Mouse (Mus musculus) erythroid progenitor cell, adult 5-6 weeks (primary cell): Measurements from ENCODE around the gene Cxcl2. TPM values are rescaled to one million over a fixed set of nuclear protein-coding genes. Genes with fewer than 3 reads are reported as not detected.

Experiments
- ATAC-seq: replicated peaks from 2 replicates; pipeline ENCODE4 v1.8.0; 2016; ENCODE audit warnings: moderate number of reproducible peaks, mild to moderate bottlenecking, moderate TSS enrichment, inconsistent platforms; ENCODE audit not compliant: poor library complexity, low FRiP score, severe bottlenecking
- total RNA-seq, 2 experiments: library from RNA; stranded (forward) in 1 of 2; stranded (reverse) in 1 of 2; fragments of 150-400 nt in 1 of 2; fragments of 186-747, 209-891 nt in 1 of 2; gene quantifications; 2 replicates each; pipeline versions ENCODE4 v1.2.3 to v1.2.4; 2015 to 2017; ENCODE audit warnings: low replicate concordance in 2 of 2

Gene Cxcl2
- total RNA-seq (2015; ENCODE audit: low replicate concordance) (2.9 TPM in 1 of 2 replicates, not detected in the other), total RNA-seq (2017; ENCODE audit: low replicate concordance) (1.1 TPM in 1 of 2 replicates, not detected in the other)

- ATAC-seq = no peak
These were observed at the start of gene Cxcl2 for GRCm38 (mm10) chr5:90903339-90904020. Gene Cxcl2 (plus strand): TSS chr5:90903871.

DNA sequence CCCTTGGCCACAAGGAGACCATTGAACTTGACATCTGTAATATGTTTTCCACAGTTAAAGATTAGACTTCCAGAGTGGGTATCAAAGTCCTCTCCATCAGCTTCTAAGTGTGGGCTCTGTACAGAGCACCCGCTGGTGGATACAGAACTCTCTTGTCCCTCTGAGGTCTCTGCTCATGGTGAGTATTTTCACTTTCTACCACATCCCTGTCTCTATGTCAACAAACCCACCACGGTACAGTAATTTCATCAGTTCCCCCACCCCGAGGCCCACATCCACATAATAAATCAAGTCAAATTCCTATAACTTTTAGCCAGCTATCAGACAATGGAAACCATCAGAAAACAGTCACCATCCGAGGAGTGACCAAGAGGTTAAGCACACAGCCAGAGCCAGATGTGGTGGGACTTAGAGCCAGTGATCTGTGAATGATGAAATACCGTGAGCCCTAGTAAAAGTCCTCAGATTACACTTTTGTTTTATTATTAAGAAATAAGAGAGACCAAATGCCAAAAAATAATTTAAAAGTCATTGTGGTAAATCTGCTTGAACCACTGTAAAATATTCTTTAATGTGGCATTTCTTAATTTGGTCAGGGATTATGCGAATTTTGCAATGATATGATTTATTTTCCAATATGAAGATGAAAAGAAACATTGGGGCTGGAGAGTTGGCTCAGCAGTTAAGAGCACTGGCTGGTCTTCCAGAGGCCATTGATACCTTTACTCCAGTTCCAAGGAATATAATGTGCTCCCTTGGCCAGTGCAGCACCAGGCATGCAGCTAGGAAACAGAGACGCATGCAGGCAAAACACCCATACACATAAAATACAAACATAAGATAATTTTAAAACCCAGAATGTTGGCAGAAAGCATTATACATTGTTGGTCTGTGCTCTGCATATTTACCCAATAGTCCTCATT lies 48.1 kb upstream of the Cxcl2 start:
- no peak for ATAC-seq

DNA sequence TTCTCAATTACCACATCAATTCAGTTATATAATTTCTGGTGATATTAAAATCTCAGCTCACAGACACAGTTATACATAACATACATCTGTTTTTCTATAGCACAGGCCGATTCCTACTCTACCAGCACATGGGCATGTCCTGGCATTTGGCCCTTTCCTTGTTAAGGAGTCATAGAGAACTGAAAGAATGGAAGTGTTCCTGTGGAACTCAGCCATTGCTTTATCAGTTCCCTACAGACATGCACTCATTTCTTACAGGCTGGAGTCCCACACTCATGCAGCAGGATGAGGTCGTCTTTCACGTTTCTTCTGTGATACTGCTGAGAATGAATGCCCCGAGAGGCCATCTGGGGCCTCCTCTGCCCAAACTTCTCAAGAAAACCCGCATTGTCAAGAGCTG lies 46.2 kb upstream of the Cxcl2 start:
- no peak for ATAC-seq

DNA sequence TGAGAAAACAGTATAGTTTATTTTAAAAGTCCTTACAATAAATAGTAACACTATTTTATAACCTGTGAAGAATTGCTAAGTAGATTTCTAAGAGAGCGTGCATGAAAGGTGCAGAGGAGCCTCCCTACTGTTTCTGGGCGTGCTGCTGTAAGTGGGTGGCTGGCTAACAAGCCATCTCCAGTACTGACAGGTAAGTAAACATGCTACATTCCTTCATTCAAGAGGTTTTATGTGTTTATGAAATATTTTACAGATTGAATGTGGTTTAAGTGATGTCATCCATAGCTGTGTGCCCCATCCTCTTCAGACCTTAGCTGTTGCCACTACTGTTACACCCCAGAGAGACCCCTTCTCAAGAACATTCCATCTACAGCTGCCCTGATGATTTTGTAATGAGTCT lies 45.2 kb upstream of the Cxcl2 start:
- no peak for ATAC-seq

DNA sequence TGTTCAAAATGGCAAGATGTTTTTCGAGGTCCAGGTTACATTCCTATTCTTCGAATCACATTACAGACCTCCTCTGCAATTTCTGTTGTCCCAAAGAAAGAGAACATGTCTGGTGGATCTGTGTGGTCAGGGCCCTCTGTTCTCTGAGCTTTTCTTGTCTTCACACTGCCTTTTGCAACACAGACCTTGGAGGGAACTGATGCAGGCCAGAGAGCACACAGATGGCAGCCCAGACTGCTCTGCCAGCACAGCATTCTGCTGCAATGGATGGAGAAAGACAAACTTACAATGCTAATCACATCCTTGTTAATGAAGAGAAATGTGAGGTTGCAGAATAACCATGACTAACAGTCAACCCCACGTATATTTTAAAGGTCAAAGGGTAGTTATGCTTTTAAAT lies 44.6 kb upstream of the Cxcl2 start:
- no peak for ATAC-seq

DNA sequence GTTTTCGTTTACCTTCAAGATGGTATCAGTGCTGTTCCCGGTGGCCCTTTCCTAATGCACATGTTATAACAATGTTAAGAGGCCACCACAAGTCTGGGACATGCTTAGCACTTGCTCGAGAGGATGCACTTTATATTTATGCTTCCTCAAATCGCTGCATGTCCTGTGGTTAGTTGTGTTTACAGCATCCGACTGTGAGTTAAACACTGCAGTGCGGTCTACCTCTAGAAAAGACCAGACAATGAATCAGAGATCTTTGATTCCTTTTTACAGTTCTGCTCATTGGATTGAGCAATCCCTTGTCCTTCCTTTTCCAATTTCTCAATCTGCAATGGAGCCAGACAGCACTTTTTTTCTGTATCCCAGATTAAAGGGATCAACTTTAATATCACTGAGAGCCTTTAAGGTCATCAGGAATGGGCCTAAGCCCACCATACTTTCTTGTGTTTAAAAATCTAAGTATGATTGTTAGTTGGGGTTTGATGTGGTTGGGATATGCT lies 41.7 kb upstream of the Cxcl2 start:
- no peak for ATAC-seq

GRCm38 (mm10) chr5:90866770-90867169 lies 36.9 kb upstream of the Cxcl2 start:
- ATAC-seq = no peak

- ATAC-seq = no peak
These were observed 31.3 kb upstream of the Cxcl2 start for GRCm38 (mm10) chr5:90872377-90872776.

DNA sequence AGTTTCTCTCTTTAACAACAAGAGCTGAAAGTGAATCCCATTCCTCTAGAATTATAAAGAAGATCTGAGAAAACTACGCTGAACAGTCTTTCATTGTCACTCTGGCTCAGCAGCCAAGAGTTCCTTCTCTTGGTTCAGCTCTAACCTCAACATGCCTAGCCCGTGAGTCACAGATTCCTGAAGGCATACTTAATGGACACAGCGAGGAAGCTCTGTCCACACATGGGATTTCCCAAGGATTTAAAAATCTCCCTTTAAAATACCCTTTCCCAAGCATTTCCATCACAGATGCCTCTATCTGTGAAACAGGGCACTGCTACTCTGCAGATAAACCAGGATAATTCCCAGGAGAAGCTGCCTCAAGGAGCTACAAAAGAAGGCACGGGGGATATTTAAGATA lies 27.6 kb upstream of the Cxcl2 start:
- ATAC-seq = no peak

DNA sequence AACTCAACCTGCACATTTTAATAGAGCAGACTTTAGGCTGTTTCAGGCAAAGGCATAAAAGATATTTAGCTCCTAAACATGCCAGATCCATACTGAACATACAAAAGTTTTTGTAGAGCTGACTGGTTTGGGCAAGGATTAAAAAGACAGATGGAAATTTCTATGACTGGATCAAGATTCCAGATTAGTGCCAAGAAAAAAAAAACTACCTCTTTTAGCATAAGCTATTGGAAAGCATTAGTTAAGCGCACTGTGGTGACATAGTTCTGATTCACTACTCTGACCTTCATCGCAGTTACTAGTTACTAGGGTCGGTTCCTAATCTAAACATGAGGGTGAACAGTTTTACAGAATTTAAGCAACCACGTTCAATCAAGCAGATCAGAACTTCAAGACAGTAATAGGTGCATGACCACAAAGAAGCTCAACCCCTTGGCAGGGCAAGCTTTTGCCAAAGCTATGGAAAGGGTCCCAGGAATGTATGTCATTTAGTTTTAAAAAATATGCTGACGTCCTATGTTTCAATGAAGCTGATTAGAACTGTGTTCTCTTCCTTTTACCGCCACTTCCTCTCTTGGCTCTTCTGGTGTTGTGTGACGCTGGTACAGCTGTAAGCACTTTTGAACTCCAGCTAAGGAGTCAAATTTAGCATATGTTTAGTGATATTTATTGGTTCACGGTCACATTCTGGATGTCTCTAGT lies 27.0 kb upstream of the Cxcl2 start:
- no peak for ATAC-seq

- no peak for ATAC-seq
These were observed 26.5 kb upstream of the Cxcl2 start for GRCm38 (mm10) chr5:90877173-90877512.

DNA sequence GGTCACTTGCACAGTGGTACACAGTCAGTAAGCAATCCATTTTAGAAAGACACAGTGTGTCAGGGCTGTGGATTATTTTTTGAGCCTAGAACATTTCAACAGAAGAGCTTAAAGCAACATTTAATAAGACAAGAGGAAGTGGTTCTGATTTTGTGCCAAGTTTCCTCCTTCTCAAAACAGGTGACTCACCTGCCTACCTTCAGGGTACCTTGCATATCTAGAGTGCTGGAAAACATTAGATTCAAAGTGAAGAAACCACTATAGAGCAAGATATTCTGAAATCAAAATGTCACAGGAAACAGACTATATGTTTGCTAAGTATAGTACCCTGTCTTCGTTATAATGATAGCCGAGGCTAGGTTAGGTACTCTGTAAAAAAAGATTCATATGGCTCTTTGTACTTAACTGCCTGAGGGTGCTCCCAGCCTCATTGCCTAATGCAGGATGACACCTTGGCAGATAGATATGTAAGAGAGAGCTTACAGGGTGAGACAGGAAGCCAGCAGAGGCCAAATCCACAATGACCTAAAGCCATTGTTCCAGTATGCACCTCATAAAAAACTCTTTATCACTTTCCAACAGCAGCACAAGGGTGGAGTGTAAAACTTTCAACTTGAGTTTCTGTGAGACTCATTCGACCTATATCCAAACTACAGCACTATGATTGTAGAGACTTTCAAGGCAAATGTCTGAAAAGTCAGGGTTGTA lies 24.2 kb upstream of the Cxcl2 start:
- ATAC-seq = no peak

DNA sequence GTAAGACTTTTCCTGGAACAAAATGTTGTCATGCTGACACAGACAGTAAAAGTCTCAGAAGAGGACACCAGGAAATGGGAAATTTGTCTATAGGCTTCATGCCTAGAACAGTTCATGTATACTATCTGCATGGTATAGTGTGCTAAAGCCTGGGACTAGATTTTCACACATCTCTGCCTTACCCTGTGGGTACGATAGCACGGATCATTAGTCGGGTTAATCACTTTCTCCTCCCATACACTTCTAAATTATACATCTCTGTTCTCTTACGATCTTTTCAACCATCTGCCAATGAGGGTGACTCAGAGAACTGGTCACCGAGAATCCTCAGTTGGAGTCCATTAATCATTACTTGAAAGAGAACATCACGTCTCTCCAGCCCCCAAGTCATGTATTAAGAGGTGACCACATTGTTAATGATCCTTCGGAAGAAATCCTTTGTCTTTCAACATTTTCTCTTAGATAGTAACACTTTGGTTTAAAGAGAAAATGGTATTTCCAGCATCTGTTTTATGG lies 23.3 kb upstream of the Cxcl2 start:
- no peak for ATAC-seq

GRCm38 (mm10) chr5:90881021-90881420 lies 22.6 kb upstream of the Cxcl2 start:
- no peak for ATAC-seq

- no peak for ATAC-seq
These were observed 22.0 kb upstream of the Cxcl2 start for GRCm38 (mm10) chr5:90881682-90882081.

- ATAC-seq = no peak
These were observed 21.5 kb upstream of the Cxcl2 start for GRCm38 (mm10) chr5:90882146-90882545.

DNA sequence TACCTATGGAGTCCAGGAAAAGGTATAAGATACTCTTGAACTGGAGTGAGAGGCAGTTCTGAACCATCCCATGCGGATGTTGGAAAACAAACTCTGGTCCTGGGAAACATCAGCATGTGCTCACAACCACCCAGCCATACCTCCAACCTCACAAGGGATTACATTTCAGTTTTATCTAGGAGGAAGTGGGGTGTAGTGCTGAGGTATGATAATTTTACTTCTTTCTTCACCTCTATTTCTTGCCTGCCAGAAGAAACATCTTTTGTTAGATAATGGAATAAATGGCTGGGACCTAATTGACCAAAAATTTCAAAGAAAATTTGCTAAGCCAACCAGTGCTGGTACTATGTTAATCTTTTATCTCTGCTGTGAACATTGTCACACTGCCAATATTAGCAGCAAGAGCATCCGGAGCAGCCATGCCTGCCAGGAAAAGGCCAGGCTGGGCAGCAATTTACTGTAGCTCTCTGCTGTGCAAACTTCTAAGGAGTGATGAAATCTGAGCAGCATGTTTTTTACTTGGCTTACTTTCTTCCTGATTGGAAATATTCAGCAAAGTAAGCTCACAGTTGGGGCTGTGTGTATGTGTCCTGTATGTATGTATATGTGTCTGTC lies 18.9 kb upstream of the Cxcl2 start:
- ATAC-seq = no peak

DNA sequence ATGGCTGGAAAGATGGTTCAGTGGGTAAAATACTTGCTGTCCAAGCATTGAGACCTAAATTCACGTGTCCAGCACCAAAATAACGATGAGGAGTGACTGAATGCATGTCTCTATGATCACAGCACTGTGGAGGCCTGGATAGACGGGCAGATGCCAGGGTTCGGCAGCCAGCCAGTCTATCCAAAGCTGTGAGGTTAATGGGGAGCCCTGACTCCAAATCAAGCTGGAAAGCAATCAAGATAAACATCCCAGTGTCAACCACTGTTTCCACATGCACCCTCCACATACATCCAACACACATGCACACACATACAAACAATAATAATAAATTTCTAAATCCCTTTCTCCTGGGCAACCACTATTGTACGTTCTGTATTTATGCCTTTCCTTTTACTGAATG lies 15.0 kb upstream of the Cxcl2 start:
- no peak for ATAC-seq
